Mouse (Mus musculus): ENCODE data around the gene Edem3.

The Edem3 gene

DNA sequence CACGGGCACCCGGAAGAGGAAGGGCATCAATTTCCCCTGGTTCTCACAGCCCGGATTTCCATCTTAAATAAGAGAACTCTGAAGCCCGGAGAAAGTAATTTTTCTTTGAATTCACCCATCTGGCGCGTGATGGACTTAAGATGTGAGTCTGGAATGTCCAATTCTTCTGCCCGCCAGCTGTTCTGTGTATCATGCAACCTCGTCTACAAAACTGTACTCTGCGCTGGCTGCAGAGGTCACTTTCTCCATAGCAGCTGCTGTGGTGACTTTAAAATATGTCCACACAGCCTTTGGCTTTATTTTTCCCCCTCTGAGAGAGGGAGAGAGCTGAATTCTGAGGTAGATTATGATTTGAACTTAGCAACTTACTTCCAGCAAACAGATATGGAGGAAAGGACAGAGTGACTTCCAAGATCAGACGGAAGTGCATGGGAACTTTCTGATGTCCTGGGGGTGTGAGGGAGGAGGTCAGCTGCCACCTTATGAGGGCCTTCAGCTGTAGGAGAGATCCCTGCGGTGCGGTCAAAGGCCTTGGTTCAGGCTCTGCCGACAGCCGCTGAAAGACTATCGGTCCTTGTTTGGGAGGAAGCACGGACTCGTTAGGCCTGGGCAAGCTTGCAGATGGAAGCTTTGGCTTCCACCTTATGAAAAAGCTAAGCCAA, 108.1 kb downstream of the Edem3 start:
- no peak for DNase-seq (ENCODE audit: low read depth, low spot score)

DNA sequence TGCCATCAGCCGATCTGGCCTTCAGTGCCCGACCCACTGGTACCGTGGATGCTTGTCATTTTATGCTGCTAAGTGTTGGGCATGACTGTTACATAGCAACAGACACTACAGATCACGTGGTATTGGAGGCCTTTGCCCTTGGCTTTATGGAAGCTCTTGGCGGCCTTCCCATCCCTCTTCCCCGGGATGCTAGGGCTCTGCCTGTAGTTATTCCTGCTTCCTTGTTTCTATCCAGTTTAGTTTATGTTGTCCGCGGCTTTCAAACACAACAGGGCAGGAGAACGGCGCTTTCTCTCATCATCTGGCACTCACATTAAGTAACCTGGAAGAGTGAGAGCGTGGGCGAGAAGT, 108.6 kb downstream of the Edem3 start:
- DNase-seq (ENCODE audit: low read depth, low spot score) = no peak

DNA sequence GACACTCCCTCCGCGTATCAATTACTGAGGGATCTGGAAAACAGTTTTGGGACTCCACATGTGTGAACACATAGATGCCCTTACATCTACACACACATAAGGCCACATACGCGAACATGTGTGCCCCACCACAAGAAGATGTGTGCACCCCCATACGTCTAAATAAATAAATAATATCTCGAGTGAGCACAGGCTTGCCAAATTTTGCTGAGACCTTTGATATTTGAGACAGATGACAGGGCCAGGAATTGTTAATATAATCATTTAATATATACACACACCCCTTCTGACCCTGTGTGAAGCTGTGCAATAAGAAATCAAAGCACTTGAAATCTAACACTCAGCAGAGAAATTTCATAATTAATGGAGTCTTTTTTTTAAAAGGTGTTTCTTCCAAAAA, 109.2 kb downstream of the Edem3 start:
- no peak for DNase-seq (ENCODE audit: low read depth, low spot score)

All from CD4-positive helper T cell, adult 2 months (primary cell).